Mouse (Mus musculus) spleen, postnatal 10 days (tissue): ENCODE measurements around the gene Eef2k.
"Not testable (repeated sequence)": the region's sequence is repeated elsewhere in the genome, so short reads cannot be mapped to it uniquely, and the experiment has no call there.

Experiments
- DNase-seq, 2 experiments: peaks; one replicate each; pipeline ENCODE4 v3.0.0; 2021 to 2022; ENCODE audit warnings: low spot score in 2 of 2

The Eef2k gene

DNA sequence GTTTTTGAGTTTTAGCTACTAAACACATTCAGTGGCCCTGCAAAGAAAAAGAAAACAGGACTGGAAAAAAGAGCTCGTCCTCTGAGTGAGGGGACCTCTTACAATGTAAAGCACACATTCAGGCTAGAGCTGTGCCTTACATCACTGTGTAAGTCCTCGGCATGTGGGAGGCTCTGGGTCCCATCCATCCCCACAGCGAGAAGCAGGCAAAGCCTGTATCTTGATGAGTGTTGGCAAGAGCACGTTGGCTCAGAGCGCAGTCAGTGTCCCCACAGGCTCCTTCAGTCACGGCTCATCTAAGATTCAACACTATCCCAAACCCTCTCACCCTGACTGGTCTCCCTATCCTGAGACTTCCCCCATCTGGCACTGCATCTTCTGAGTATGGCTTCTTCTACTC is 35.6 kb downstream of the Eef2k start:
- DNase-seq = no peak

DNA sequence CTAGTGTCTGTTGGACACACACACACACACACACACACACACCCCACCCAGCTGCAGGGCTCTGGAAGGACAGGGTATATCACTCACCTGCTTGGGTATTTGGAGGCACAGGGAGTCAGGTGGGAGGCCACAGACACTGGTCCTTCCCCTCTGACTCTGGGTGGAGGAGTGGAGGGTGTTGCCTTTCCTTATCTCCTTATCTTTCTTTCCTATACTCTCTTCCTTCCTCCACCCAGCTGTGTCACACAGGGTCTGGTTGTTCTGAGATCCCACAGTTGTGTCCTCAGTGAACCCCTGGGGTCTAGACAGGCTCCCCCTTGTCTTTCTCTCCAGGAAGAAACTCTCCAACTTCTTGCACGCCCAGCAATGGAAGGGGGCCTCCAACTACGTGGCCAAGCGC is 37.3 kb downstream of the Eef2k start:
- peak in 1 of 2 experiments; percentile 47 for DNase-seq

DNA sequence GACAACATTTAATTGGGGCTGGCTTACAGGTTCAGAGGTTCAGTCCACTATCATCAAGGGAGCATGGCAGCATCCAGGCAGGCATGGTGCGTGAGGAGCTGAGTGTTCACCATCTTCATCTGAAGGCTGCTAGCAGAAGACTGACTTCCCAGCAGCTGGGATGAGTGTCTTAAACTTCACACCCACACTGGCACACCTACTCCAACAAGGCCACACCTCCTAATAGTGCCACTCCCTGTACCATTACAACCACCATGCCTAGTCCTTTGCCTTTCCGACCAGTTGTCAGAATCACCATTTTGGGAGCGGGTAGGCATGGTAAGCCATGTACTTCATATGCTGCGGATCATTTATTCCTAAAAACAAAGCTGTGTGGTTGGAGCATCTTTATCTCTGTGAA is 38.1 kb downstream of the Eef2k start:
- peak in 1 of 2 experiments; percentile 38 for DNase-seq

GRCm38 (mm10) chr7:120881451-120881850 is 38.8 kb downstream of the Eef2k start:
- DNase-seq = no peak

DNA sequence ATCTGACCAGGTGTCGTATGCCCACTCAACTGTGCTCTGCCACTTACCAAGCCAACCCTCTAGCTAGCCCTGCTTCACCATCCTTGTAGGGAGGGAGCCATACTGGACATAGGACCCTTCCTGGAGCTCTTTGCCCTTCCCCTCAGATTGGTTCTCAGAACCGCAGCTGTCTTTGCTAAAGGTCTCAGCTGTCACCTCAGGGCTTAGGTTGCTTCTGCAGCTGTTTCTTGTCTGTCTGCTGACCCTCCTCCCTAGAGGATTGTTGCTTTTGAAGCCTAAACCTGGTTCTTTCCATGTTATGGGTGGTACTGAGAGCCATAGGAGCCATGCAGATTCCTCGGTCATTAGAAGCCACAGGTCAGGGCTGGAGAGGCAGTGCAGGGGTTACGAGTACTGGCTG is 40.0 kb downstream of the Eef2k start:
- DNase-seq = no peak

DNA sequence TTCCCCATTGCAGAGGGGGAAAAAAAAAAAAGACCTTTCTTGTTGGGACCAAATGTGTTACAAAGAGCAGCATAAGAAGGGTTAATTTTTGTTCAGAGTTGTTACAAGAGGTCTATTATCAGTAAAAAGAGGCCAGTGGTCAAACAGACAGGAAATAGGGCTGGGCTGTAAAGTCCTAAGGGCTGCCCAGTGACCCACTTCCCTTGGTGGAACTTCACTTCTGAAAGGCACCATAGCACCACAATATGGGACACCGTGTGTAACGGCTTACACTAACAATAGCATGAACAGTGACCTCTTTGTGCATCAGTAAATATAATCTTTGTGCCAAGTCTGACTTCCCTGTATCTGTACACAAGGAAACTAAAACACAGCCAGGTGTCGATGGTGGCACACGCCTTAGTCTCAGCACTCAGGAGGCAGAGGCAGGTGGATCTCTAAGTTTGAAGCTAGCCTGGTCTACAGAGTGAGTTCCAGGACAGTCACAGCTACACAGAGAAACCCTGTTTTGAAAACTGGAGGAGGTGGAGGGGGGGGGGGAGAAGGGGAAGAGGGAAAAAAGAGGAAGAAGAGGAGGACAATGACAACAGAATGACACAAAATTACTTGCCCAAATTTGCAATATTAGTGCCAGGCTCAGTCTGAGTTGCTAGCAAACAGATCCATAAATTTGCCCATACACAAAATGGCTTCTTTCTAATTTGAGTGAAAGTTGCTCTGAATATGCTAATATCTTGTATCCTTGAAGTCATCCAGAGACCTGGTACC is 41.1 kb downstream of the Eef2k start:
- no peak for DNase-seq

- no peak for DNase-seq
Measured at GRCm38 (mm10) chr7:120884746-120885145, 42.1 kb downstream of the Eef2k start.

- DNase-seq = no peak
Measured at GRCm38 (mm10) chr7:120893123-120893522, 50.5 kb downstream of the Eef2k start.

- no peak for DNase-seq
Measured at GRCm38 (mm10) chr7:120897054-120897453, 54.4 kb downstream of the Eef2k start.

DNA sequence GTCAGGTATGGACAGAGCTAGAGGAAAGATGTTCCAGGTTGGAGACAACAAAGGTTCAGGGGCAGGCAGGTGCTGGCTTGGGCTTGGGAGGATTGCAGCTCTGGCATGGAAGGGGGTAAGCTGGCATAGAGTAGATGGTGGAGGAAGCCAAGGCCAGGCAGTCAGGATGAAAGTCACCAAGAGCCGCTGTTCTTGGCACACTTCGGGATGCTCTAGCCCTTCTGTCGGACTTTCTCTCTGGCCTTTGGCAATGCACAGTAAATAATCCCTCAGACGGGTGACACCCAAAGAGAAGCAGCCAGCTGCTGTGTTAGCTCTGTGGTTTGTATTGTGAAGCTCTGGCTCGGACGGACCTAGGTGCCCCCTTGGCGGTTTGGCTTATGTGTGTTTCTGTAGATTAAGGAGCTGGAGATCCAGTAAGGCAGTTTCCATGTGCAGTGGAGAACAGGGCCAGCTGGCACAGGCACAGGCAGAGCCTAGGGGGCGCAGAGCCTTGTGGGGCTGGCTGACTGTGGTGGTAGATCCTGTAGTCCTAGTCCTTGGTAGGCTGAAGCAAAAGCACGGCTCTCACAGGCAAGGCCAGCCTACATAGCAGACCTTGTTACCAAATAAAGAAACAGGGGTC is 55.2 kb downstream of the Eef2k start:
- no peak for DNase-seq

DNA sequence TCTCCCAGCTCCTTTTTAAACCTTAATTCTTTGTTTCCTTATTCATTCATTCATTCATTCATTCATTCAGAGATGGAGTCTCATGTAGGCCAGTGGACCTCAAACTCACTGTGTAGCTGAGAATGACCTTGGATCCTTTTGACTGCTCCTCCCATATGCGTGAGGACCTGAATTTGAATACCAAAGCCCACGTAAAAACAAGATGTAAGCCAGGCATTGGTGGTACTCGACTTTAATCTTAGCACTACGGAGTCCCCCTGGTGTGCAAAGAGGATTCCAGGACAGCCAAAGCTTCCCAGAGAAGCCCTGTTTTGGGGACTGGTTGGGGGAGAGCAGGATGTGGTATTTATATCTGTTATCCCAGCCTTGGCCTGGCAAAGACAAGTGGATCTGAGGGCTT is 57.6 kb downstream of the Eef2k start:
- no peak for DNase-seq

DNA sequence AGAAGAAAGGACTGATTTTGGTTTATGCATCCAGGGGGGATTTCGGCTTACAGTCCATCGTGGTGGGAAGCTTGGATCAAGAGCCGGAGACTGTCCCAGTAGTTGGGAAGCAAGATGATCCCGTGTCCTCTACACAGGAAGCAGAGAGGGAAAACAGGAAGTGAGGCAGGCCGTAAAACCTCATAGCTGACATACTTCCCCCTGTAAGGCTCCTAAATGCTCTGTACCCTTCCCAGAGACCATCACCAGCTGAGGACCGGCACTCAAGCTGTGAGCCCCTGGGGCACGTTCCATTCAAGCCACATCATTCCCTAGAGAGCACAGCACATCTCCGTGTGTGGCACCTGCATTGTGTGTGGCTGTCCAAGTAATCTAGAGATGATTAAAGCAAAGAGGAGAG is 59.1 kb downstream of the Eef2k start:
- no peak for DNase-seq

DNA sequence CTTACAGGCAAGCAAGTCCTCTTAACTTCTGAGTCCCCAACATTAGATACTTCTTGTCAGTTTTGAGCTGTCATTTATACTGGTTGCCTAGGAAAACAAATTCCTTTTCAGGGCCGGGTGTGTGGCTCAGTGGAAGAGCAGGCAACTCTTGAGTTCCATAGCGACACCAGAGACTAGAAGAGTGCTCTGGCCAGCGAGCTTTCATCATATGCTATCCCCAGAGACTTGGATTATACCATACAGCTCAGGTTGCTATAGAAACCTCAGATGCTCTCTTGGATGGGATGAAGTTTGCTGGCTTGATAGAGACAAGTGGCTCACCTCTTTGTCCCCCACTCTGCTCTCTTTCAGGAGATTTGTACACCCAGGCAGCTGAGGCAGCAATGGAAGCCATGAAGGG is 60.3 kb downstream of the Eef2k start:
- DNase-seq = no peak

DNA sequence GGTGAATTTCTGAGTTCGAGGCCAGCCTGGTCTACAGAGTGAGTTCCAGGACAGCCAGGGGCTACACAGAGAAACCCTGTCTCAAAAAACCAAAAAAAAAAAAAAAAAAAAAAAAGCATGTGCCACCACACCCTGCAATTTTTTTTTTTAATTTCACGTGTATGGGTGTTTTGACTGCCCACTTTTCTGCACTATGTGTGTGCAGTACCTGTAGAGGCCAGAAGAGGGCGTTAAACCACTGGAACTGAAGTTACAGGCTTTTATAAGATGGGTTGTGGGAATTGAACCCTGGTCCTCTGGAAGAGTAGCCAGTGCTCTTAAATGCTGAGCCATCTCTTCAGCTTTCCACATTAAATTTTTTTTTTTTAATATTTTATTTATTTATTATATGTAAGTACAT is 67.5 kb downstream of the Eef2k start:
- not testable (repeated sequence) for DNase-seq

DNA sequence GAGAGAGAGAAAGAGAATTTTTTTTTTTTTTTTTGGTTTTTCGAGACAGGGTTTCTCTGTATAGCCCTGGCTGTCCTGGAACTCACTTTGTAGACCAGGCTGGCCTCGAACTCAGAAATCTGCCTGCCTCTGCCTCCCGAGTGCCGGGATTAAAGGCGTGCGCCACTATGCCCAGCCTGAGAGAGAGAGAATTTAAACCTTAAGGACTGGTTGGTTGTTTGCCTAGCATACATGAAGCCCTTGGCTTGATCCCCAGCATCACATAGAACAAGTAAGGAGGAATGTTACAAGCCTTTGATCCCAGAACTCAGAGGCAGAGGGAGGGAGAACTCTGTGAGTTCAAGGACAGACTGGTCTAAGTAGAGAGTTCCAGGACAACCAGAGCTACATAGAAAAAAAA is 68.6 kb downstream of the Eef2k start:
- not testable (repeated sequence) for DNase-seq

DNA sequence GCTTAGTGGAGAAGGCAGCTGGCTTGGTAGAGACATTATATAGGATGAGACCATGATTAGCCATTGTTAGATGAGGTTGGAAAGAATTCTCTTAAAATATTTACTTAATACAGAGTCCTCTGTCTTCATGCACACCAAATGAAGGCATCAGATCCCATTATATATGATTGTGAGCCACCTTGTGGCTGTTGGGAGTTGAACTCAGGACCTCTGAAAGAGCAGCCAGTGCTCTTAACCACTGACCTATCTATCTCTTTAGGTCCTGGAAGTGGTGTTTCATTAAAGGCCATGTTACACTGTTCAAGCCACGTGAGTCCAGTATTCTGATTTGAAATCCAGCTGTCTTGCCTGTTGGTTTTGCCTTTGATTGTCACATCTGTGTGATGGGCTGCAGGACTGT is 70.7 kb downstream of the Eef2k start:
- DNase-seq = no peak

DNA sequence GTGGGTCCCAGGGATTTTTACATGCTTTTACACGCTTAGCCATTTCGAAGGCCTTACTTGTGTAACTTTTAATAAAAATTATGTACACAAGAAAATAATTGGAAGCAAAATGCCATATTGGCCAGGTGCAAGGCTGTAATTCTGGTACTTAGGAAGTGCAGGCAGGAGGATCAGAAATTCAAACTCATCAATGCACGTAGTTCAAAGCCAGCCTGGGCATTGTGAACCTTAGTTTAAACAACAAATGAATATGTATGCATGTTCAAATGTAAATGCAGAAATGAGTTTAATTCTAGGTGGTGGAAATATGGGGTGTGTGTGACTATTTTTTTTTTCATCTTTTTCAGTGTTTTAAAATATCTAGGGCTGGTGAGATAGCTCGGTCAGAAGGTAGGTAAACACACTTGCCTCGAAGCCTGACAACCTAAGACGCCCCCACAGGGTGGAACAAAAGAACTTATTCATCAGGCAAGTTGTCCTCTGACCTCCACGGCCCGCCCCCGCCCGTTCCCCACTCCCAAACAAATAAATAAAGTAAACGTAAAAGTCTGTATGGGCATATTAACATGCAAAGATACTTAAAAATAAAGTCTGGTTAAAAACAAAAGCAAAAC is 73.7 kb downstream of the Eef2k start:
- DNase-seq = peak in 1 of 2 experiments; percentile 30

- DNase-seq = no peak
Measured at GRCm38 (mm10) chr7:120917279-120917591, 74.6 kb downstream of the Eef2k start.

GRCm38 (mm10) chr7:120917592-120918461 is 75.2 kb downstream of the Eef2k start, which contains the start of gene Polr3e:
Gene Polr3e (plus strand): TSS chr7:120917744.
- peak; percentile 99 to 100 for DNase-seq

- DNase-seq = peak; percentile 65 to 69
Measured at GRCm38 (mm10) chr7:120918526-120918962, 75.9 kb downstream of the Eef2k start.

- no peak for DNase-seq
Measured at GRCm38 (mm10) chr7:120933110-120933509, 90.5 kb downstream of the Eef2k start.

DNA sequence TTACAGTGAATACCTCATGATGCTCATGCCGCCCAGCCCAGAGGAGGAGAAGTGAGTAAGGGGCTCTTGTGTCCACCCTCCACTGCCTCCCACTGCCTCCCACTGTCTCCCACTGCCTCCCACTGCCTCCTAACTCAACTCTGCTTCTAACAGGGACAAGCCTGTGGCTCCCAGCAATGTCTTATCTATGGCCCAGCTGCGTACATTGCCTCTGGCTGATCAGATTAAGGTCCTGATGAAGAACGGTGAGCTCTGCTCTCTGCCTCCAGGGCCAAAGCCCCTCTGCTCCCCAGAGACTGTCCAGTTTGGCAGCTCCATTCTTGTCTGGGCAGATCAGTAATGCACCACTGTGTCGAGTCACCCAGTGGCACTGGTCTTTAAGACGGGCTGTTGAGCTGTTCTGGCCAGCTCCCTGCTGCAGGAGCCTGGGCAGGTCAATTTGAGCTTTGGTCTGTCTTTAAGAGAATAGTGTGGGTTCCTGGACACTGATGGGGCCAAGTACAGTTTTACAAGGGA is 91.1 kb downstream of the Eef2k start:
- DNase-seq = no peak
